Mouse (Mus musculus) bone marrow, adult 2 months (tissue): ENCODE measurements around the gene Qrich1. TPM values are rescaled to one million over a fixed set of nuclear protein-coding genes. Genes with fewer than 3 reads are reported as not detected.

ENCODE experiments used
- H3K27ac ChIP-seq: fragments of 200-500 bp; 2 replicates; pipeline ENCODE4 v1.5.1; 2012; ENCODE audit warnings: low read depth, mild to moderate bottlenecking, control low read depth, inconsistent platforms, low read length; ENCODE audit not compliant: control insufficient read depth, poor library complexity, insufficient read depth
- H3K4me1 ChIP-seq: fragments of 200-500 bp; 2 replicates; pipeline ENCODE4 v1.6.1; 2011; ENCODE audit warnings: low read length; ENCODE audit not compliant: control insufficient read depth, insufficient read depth
- H3K4me3 ChIP-seq: fragments of 200-500 bp; replicated peaks from 2 replicates; pipeline ENCODE3; 2011; ENCODE audit warnings: mild to moderate bottlenecking, low read depth, low read length, control low read depth; ENCODE audit not compliant: control insufficient read depth
- CTCF ChIP-seq: fragments of 200-500 bp; IDR thresholded peaks from 2 replicates; pipeline ENCODE4 v1.5.1; 2011; ENCODE audit warnings: low read length, control low read depth; ENCODE audit not compliant: control insufficient read depth, insufficient read depth
- POLR2A ChIP-seq: fragments of 200-500 bp; IDR thresholded peaks from 2 replicates; pipeline ENCODE4 v1.6.1; 2011; ENCODE audit warnings: low read depth, mild to moderate bottlenecking, control low read depth, low read length, borderline replicate concordance; ENCODE audit not compliant: control insufficient read depth
- WGBS: fragments of 180-500 bp; shearing (Covaris S2); methylation state at CpG from one replicate; pipeline ENCODE4 v1.1.7; 2018; 5-methylcytosine and 5-hydroxymethylcytosine counted together
- polyA plus RNA-seq: library from polyadenylated mRNA; stranded (reverse); fragments of >200 nt; gene quantifications from 2 replicates; pipeline ENCODE4 v1.2.4, GENCODE M21; 2011; ENCODE audit warnings: low replicate concordance; ENCODE audit not compliant: missing spikeins, insufficient read depth, insufficient read length

Gene Qrich1
- polyA plus RNA-seq, 1 experiment, result 50.5 TPM

- H3K27ac ChIP-seq, result 0 out of 2 replicates have a peak overlapping the region, but pooled peaks have one; percentile 46
- WGBS, result under 1% methylated on average over 24 of the region's 24 CpGs
- H3K4me3 ChIP-seq, result peak overlapping the region; percentile 82
- H3K4me1 ChIP-seq, result peaks cover 2% of the 10 kb centered on the region
- TF ChIP-seq POLR2A, result no peak
- TF ChIP-seq CTCF, result no peak
These were observed 61.4 kb downstream of the Qrich1 start for GRCm38 (mm10) chr9:108577934-108578544.

GRCm38 (mm10) chr9:108578545-108579343, 62.1 kb downstream of the Qrich1 start, which contains the start of gene Wdr6:
Gene Wdr6, minus strand, starts transcription at chr9:108578739.
- Histone ChIP-seq H3K27ac (0 out of 2 replicates have a peak within 1 kb of the TSS, but pooled peaks have one; percentile 46), H3K4me1 (peaks cover 2% of the 10 kb centered on the region), H3K4me3 (peak within 1 kb of the TSS; percentile 82)
- TF ChIP-seq CTCF (no peak), POLR2A (peak; percentile 58; the same call in 1 of the 2 replicates)
- 7% methylated on average over 51 of the region's 51 CpGs for WGBS

- TF ChIP-seq POLR2A, result no peak
- no peak for TF ChIP-seq CTCF
- peak overlapping the region; percentile 82 for H3K4me3 ChIP-seq
- H3K27ac ChIP-seq, result no peak overlapping the region
- H3K4me1 ChIP-seq, result peaks cover 2% of the 10 kb centered on the region
- WGBS, result 75% methylated on average over 5 of the region's 5 CpGs
These were observed 62.7 kb downstream of the Qrich1 start for GRCm38 (mm10) chr9:108579344-108579690.

DNA sequence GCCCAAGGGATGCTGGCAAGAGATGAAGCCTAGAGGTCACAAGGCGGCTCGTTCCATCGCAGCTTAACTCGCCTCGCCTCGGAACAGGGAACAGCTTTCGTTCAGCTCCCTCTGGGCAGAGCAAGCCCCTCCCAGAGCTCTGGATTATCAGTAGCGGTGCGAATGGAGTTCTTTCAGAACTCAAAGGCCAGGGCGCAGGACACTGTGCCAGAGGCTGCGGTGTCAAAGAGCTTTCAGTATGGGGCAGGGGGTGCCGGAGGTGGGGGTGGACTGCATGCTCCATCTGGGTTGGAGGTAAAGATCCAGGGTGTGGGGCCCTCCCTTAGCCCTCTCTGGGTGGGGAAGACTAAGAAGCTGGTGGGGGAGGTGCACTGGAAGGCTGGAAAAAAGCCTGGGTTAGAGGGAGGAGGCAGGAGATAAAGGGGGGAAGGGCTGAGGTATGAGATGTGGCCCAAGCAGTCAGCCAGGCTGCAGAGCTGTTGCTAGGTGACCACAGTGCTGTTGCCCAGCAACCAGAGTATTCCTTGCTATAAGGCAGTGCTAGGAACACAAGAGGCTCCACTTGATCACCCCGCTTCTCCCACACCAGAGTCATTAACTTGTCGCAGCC, 71.1 kb downstream of the Qrich1 start:
- WGBS, result 87% methylated on average over 14 of the region's 14 CpGs
- Histone ChIP-seq H3K4me1 (no peaks in the 10 kb centered on the region), H3K27ac (no peak overlapping the region), H3K4me3 (no peak overlapping the region)
- TF ChIP-seq POLR2A (no peak), CTCF (no peak)

DNA sequence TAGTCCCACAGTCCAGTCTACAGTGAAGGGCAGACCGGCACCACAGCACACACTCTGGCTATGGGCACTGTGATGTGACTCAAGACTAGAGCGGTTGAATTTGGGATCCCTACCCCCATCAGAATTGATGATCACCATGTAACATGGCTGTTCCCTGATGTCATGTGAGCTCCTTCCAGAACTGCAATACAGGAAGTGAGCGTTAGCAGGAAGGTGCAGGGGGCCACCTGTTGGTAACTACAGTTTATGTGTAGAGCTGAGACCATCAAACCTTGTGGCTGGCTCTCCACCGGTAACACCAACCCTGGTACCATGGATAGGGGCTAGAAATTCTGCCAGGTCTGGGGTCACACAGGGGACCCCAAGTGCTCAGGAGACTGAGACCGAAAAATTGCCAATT, 72.6 kb downstream of the Qrich1 start:
- no peaks in the 10 kb centered on the region for H3K4me1 ChIP-seq
- no peak overlapping the region for H3K4me3 ChIP-seq
- TF ChIP-seq POLR2A (no peak), CTCF (no peak)
- no peak overlapping the region for H3K27ac ChIP-seq
- 60% methylated on average over 5 of the region's 5 CpGs for WGBS

DNA sequence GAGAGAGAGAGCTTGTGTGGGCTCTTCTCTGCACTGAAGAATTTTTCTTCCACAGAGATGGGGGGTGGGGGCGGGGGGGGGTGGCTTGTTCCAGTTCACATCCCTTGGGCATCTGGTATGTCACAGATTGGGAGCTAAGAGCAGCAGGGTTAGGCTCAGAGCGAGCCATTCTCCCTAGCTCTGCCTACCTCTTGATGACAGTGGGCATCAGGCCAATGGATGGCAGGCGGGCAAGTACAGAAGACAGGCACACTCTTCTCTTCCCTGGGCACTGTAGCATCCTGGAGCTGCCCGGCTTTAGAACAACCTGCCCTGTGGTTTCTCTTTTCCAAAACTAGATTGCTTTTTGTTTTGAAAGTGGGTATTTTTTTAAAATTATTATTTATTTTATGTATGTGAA, 74.9 kb downstream of the Qrich1 start:
- no peaks in the 10 kb centered on the region; the same call in 1 of the 2 replicates for H3K4me1 ChIP-seq
- H3K27ac ChIP-seq, result no peak overlapping the region
- H3K4me3 ChIP-seq, result no peak overlapping the region
- TF ChIP-seq CTCF (no peak), POLR2A (no peak)
- WGBS, result 84% methylated on average over 4 of the region's 4 CpGs

- TF ChIP-seq CTCF (no peak), POLR2A (no peak)
- Histone ChIP-seq H3K4me1 (no peaks in the 10 kb centered on the region; the same call in 1 of the 2 replicates), H3K4me3 (no peak overlapping the region), H3K27ac (no peak overlapping the region)
- 62% methylated on average over 3 of the region's 3 CpGs for WGBS
These were observed 77.7 kb downstream of the Qrich1 start for GRCm38 (mm10) chr9:108594354-108594753.
